Mouse (Mus musculus): Measurements from ENCODE around the gene St8sia1. TPM values are rescaled to one million over a fixed set of nuclear protein-coding genes. Genes with fewer than 3 reads are reported as not detected.

St8sia1 gene
- polyA plus RNA-seq, 1 experiment: 1.9 TPM

- 13% methylated on average over 4 of the region's 4 CpGs for WGBS
- H3K36me3 ChIP-seq (ENCODE audit: control insufficient read depth, insufficient read depth, low read length): no peaks in the 10 kb centered on the region
- H3K27me3 ChIP-seq (ENCODE audit: control insufficient read depth, insufficient read depth, low read length): no peaks in the 10 kb centered on the region
- no peaks in the 10 kb centered on the region; the same call in 1 of the 2 replicates for H3K4me1 ChIP-seq (ENCODE audit: control insufficient read depth, insufficient read depth, insufficient read length)
- H3K4me3 ChIP-seq (ENCODE audit: extremely low read depth, insufficient read depth, insufficient read length): no peak overlapping the region
- DNase-seq (ENCODE audit: low read depth in 1 of 2, low spot score in 2 of 2): peak; percentile 31 to 49
- no peak overlapping the region for H3K27ac ChIP-seq (ENCODE audit: insufficient read depth, low read length)
- TF ChIP-seq POLR2A (IDR thresholded peaks at IDR 0.05; ENCODE audit: low read depth, low read length) (no peak), CTCF (IDR thresholded peaks at IDR 0.05; ENCODE audit: extremely low read depth, insufficient read depth, insufficient read length, insufficient replicate concordance) (peak; percentile 42; the same call in 1 of the 2 replicates)
Measured at GRCm38 (mm10) chr6:142785343-142785742, 178.9 kb downstream of the St8sia1 start.

GRCm38 (mm10) chr6:142781286-142781685 lies 183.0 kb downstream of the St8sia1 start:
- Histone ChIP-seq H3K4me1 (ENCODE audit: control insufficient read depth, insufficient read depth, insufficient read length) (peaks cover 6% of the 10 kb centered on the region; the same call in 1 of the 2 replicates), H3K27me3 (ENCODE audit: control insufficient read depth, insufficient read depth, low read length) (no peaks in the 10 kb centered on the region), H3K27ac (ENCODE audit: insufficient read depth, low read length) (no peak overlapping the region), H3K4me3 (ENCODE audit: extremely low read depth, insufficient read depth, insufficient read length) (no peak overlapping the region), H3K36me3 (ENCODE audit: control insufficient read depth, insufficient read depth, low read length) (no peaks in the 10 kb centered on the region)
- 93% methylated on average over 7 of the region's 7 CpGs for WGBS
- no peak for DNase-seq (ENCODE audit: low read depth in 1 of 2, low spot score in 2 of 2)
- TF ChIP-seq POLR2A (IDR thresholded peaks at IDR 0.05; ENCODE audit: low read depth, low read length): no peak
- no peak for TF ChIP-seq CTCF (IDR thresholded peaks at IDR 0.05; ENCODE audit: extremely low read depth, insufficient read depth, insufficient read length, insufficient replicate concordance)

DNA sequence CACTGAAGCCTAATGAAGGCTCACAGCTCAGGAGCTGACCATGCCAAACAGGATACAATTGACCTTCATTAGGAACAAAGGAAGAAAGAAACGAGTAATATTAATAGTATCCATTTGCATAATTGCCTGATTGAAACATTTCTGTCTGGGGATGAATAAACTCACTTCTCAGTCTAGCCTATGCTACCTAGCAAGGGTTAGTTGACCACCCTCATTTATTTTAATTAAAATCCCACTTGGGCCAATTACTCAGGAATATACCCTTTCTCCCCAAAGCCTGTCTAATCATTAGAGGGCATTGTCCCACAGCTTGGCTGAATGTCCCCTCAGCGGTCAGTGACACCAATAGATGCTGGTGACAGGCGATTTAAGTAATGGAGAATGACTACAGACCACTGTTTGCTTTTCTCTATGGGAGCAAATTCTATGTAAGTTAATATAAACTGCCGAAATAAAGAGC lies 183.6 kb downstream of the St8sia1 start:
- H3K4me3 ChIP-seq (ENCODE audit: extremely low read depth, insufficient read depth, insufficient read length): no peak overlapping the region
- 90% methylated on average over 4 of the region's 4 CpGs for WGBS
- TF ChIP-seq CTCF (IDR thresholded peaks at IDR 0.05; ENCODE audit: extremely low read depth, insufficient read depth, insufficient read length, insufficient replicate concordance): no peak
- no peak for TF ChIP-seq POLR2A (IDR thresholded peaks at IDR 0.05; ENCODE audit: low read depth, low read length)
- peaks cover 6% of the 10 kb centered on the region; the same call in 1 of the 2 replicates for H3K4me1 ChIP-seq (ENCODE audit: control insufficient read depth, insufficient read depth, insufficient read length)
- 0 out of 2 replicates have a peak, but pooled peaks cover 1% of the 10 kb centered on the region for H3K36me3 ChIP-seq (ENCODE audit: control insufficient read depth, insufficient read depth, low read length)
- no peaks in the 10 kb centered on the region for H3K27me3 ChIP-seq (ENCODE audit: control insufficient read depth, insufficient read depth, low read length)
- no peak overlapping the region for H3K27ac ChIP-seq (ENCODE audit: insufficient read depth, low read length)
- no peak for DNase-seq (ENCODE audit: low read depth in 1 of 2, low spot score in 2 of 2)

DNA sequence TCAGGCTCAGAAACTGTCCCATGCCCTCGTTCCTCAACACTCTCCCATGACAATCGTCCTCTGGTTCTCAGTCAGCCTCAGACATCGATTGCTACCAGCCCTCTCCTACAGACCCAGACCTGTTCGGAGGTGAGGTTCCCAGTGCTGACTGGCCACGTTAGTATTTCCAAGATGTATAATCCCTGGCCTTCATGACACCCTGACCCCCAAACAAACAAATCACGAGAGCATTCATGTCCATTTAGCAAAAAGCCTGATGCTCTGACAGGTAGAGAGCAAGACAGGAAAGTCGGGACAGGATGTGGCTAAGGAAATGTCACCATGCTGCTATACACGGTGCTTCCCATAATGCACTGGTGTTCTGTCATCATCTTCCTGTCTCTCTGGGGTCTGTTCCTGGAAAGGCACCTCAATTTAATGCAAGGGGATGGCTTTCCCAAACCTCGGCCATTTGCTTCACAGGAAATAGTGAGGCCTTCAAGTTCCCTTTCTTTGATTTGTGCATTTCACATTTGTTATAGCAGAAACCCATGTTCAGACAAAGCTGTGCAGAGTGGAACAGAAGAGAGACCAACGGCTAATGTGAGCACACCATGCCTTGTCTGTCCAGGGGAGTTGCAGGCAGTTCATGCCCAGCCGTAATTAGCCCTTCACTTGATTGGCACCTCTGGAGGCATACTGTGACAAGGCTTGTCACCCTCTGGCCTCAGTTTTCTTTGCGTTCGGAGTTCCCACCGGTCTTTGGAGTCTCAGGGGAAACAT lies 184.3 kb downstream of the St8sia1 start:
- H3K27me3 ChIP-seq (ENCODE audit: control insufficient read depth, insufficient read depth, low read length): no peaks in the 10 kb centered on the region
- DNase-seq (ENCODE audit: low read depth in 1 of 2, low spot score in 2 of 2): peak in 1 of 2 experiments; percentile 18
- H3K4me1 ChIP-seq (ENCODE audit: control insufficient read depth, insufficient read depth, insufficient read length): peaks cover 6% of the 10 kb centered on the region; the same call in 1 of the 2 replicates
- no peak overlapping the region for H3K27ac ChIP-seq (ENCODE audit: insufficient read depth, low read length)
- TF ChIP-seq CTCF (IDR thresholded peaks at IDR 0.05; ENCODE audit: extremely low read depth, insufficient read depth, insufficient read length, insufficient replicate concordance): no peak
- no peak for TF ChIP-seq POLR2A (IDR thresholded peaks at IDR 0.05; ENCODE audit: low read depth, low read length)
- H3K36me3 ChIP-seq (ENCODE audit: control insufficient read depth, insufficient read depth, low read length): peaks cover 4% of the 10 kb centered on the region; the same call in 1 of the 2 replicates
- no peak overlapping the region for H3K4me3 ChIP-seq (ENCODE audit: extremely low read depth, insufficient read depth, insufficient read length)
- 46% methylated on average over 14 of the region's 14 CpGs for WGBS

DNA sequence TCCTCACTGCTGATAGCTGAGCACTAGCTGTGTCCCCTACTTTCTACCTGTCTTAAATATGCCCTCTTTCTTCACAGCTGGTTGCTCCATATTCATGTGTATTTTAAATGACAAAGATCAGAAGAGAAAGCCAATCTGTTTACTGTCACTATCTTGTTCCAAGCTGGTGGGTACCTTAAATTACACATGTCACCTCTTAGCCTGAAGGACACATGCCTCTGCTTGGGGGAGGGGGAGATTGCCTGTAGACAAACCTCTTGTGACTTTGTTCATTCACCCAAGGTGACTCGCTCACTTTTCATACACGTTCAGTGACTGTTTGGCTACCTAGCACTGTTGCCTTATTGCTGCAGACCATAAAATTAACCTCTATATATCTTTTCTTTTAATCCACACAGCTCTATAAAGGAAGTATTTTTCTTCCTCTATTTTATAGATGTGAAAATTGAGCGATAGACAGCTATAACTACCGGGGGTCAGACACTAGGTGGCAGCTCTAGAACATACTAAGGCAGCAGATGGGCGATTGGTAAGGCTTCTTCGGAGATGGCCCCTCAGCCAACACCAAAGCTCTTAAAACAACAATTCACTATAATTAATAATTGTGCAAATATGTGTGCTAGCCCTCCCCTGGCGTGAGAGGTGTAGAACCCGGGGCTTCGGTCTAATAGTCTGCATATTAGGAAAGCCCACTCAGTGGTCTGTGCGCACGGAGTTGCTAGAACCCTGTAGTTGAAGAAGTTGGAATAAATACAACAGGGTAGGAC lies 185.0 kb downstream of the St8sia1 start:
- H3K4me1 ChIP-seq (ENCODE audit: control insufficient read depth, insufficient read depth, insufficient read length): peaks cover 6% of the 10 kb centered on the region; the same call in 1 of the 2 replicates
- no peak overlapping the region for H3K27ac ChIP-seq (ENCODE audit: insufficient read depth, low read length)
- no peak overlapping the region for H3K4me3 ChIP-seq (ENCODE audit: extremely low read depth, insufficient read depth, insufficient read length)
- WGBS: 40% methylated on average over 11 of the region's 11 CpGs
- H3K27me3 ChIP-seq (ENCODE audit: control insufficient read depth, insufficient read depth, low read length): no peaks in the 10 kb centered on the region
- peak; percentile 2 to 35 for DNase-seq (ENCODE audit: low read depth in 1 of 2, low spot score in 2 of 2)
- TF ChIP-seq CTCF (IDR thresholded peaks at IDR 0.05; ENCODE audit: extremely low read depth, insufficient read depth, insufficient read length, insufficient replicate concordance): peak; percentile 15; the same call in 1 of the 2 replicates
- TF ChIP-seq POLR2A (IDR thresholded peaks at IDR 0.05; ENCODE audit: low read depth, low read length): no peak
- peaks cover 6% of the 10 kb centered on the region; the same call in 1 of the 2 replicates for H3K36me3 ChIP-seq (ENCODE audit: control insufficient read depth, insufficient read depth, low read length)

GRCm38 (mm10) chr6:142776935-142777334 lies 187.3 kb downstream of the St8sia1 start:
- 54% methylated on average over 4 of the region's 4 CpGs for WGBS
- TF ChIP-seq POLR2A (IDR thresholded peaks at IDR 0.05; ENCODE audit: low read depth, low read length): no peak
- TF ChIP-seq CTCF (IDR thresholded peaks at IDR 0.05; ENCODE audit: extremely low read depth, insufficient read depth, insufficient read length, insufficient replicate concordance): no peak
- Histone ChIP-seq H3K4me1 (ENCODE audit: control insufficient read depth, insufficient read depth, insufficient read length) (peaks cover 6% of the 10 kb centered on the region; the same call in 1 of the 2 replicates), H3K4me3 (ENCODE audit: extremely low read depth, insufficient read depth, insufficient read length) (no peak overlapping the region), H3K27ac (ENCODE audit: insufficient read depth, low read length) (no peak overlapping the region), H3K27me3 (ENCODE audit: control insufficient read depth, insufficient read depth, low read length) (no peaks in the 10 kb centered on the region), H3K36me3 (ENCODE audit: control insufficient read depth, insufficient read depth, low read length) (peaks cover 22% of the 10 kb centered on the region)
- DNase-seq (ENCODE audit: low read depth in 1 of 2, low spot score in 2 of 2): no peak

All from spleen, adult 2 months (tissue).